Mouse (Mus musculus) testis, postnatal 14 days (tissue): ENCODE data around the gene Tas2r104.

Source experiments
- DNase-seq: peaks from one replicate; pipeline ENCODE4 v3.0.0; 2021; ENCODE audit warnings: low spot score

Gene Tas2r104

GRCm38 (mm10) chr6:131685644-131686043 is at the start of gene Tas2r104:
Gene Tas2r104, minus strand, starts transcription at chr6:131685744.
- DNase-seq = no peak

- DNase-seq = no peak
These were observed 27.3 kb upstream of the Tas2r104 start for GRCm38 (mm10) chr6:131712803-131713202.

GRCm38 (mm10) chr6:131689963-131690362 is 4.4 kb upstream of the Tas2r104 start, which contains the start of gene Tas2r114:
Gene Tas2r114, minus strand, starts transcription at chr6:131690063.
- DNase-seq = no peak

- no peak for DNase-seq
These were observed 1.9 kb upstream of the Tas2r104 start, which contains the start of gene Tas2r105 for GRCm38 (mm10) chr6:131687395-131687794. Gene Tas2r105, minus strand, starts transcription at chr6:131687495.

GRCm38 (mm10) chr6:131678786-131679185 is 6.8 kb downstream of the Tas2r104 start, which contains the start of gene Tas2r106:
Gene Tas2r106, minus strand, starts transcription at chr6:131678886.
- no peak for DNase-seq

- DNase-seq = no peak
These were observed 25.5 kb downstream of the Tas2r104 start, which contains the start of gene Tas2r107 for GRCm38 (mm10) chr6:131660049-131660448. Gene Tas2r107, minus strand, starts transcription at chr6:131660149.
